Mouse (Mus musculus): Measurements from ENCODE around the gene Rab20.

The Rab20 gene

DNA sequence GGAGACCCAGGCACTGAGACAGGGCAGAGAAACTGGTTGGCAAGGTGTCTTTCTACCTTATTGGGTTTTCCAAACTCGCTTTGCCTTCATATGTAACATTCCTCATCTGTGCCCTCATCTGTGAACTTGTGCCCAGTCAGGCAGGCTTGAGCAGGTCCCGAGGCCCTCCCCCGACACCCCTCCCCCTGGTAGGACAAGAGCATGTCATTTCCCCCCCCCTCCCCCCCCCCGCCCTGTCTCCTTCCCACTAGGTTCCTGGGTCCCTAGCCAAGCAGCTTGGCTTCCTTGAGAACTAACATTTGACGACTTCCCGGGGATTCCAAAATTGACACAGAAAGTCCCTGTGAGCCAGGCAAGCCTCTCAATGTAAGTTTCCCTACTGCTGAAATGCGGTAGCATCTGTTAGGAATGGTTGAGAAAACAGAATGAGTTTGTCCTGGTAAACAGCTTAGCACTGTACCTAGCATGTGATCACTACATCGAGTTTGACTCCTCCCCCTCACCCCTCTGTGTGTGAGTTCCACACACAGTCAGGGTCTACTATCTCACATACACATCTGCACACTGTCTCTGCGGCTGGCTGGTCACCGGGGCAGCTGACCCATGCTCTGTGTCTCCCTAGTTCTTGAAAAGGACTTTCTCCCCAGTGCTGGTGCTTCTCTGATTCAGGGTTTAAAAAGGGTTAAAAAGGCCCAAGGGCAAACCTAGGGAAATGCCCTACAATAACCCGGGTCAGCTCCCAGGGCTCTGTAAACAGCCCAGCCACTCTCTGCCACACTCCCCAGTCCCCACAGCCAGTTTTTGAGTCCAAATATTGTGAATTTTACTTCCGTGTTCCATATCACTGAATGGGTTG, 20.3 kb downstream of the Rab20 start:
- DNase-seq (ENCODE audit: extremely low read depth, insufficient read length, low spot score): no peak

DNA sequence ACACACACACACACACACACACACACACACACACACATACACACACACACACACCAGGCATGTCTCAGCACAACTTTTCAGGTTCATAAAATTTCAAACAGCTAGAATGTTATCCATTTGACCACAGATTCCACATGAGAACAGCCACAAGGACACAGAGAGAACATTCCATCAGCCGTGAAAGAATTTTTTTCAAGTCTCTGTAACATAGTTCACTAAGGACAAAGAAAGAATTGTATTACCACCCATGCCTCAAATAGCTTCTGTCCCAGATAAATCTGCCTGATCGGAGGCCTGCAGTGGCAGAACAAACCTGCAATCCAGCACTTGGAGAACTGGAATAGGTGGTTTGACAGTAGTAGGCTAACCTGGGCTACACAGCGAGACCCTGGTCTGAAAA, 21.2 kb downstream of the Rab20 start:
- DNase-seq (ENCODE audit: extremely low read depth, insufficient read length, low spot score): no peak

- DNase-seq (ENCODE audit: extremely low read depth, insufficient read length, low spot score): no peak
Observed at GRCm38 (mm10) chr8:11454228-11454627, 24.3 kb downstream of the Rab20 start.

- no peak for DNase-seq (ENCODE audit: extremely low read depth, insufficient read length, low spot score)
Observed at GRCm38 (mm10) chr8:11452974-11453373, 25.5 kb downstream of the Rab20 start.

- DNase-seq (ENCODE audit: extremely low read depth, insufficient read length, low spot score): no peak
Observed at GRCm38 (mm10) chr8:11452559-11452958, 26.0 kb downstream of the Rab20 start.

DNA sequence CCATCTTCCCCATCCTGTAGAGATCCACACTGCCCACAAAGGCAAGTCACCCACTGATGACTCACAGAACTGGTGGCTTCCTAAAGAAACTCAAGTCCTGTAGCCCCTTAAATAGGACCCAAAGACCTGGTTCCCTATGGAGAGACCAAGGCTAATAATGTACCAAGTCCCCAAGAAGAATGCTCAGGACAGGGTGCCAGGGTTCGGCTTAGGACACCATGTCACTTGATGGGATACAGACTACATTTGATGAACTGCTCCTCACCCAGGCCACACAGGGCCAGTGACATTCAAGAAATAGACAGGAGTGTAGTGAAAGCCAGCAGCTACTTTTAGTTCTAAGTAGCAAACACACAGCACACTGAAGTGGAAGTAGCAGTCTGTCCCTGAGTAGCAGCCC, 26.4 kb downstream of the Rab20 start:
- no peak for DNase-seq (ENCODE audit: extremely low read depth, insufficient read length, low spot score)

DNA sequence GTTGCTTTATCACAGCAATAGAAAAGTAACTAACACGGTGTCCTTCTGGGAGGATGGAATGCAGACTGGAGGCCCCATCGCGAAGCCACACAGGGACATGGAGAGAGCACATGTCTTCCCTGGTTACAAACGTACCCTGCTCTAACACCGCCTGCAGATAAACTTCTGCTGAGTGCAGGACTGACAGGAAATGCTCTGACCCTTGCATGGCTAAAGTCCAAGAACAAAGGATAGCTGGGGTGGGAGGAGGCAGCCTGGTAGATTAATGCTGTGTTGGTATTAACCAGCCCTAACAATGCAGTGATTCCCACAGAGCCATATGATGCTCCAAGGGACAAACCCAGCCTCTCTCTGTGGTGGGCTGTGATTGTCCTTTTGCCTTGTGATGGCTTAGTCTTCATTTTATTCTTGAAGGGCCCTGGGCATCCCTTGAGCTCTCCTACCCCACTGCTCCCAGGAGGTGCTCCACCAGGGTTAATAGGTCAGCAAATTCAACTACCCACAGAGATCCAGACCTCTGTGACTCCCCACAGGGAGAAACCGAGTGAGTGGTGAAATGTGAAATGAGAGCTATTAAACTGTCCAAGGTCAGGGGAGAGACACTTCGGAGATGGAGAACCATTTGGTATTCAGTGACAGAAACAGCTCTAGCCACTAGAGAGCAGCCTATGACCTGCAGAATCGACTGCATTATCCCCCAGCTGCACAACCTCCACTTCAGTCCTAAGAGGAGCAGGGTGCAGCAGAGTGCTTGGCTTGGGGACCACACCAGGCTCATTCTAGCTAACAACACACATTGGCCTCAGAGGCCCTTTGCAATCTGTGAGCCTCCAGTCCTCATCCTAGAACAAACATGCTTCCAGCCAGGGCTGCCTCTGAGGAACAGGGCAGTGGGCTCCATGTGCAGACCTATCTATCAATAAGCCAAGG, 28.1 kb downstream of the Rab20 start:
- no peak for DNase-seq (ENCODE audit: extremely low read depth, insufficient read length, low spot score)

GRCm38 (mm10) chr8:11447910-11448570, 30.5 kb downstream of the Rab20 start:
- no peak for DNase-seq (ENCODE audit: extremely low read depth, insufficient read length, low spot score)

- DNase-seq (ENCODE audit: extremely low read depth, insufficient read length, low spot score): no peak
Observed at GRCm38 (mm10) chr8:11445790-11446189, 32.7 kb downstream of the Rab20 start.

DNA sequence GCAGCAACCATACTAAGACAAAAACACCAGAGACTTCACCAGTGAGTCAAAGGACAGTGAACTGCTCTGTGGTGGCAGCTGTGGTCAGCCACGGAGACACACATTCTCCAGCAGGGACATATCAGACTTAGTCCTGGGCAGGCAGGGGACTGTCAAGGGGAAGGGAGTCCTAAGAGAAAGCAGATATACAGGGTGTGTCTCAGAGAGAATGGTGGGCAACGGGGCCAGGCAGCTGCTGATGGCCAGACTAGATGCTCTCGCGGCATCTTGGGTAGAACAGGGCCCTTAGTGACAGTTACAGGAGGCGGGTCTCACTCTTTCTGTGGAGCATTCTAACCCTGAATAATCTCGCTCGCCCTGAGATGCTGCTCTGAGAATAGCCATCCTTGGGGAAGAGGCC, 34.3 kb downstream of the Rab20 start:
- DNase-seq (ENCODE audit: extremely low read depth, insufficient read length, low spot score): no peak

GRCm38 (mm10) chr8:11443611-11444010, 34.9 kb downstream of the Rab20 start:
- DNase-seq (ENCODE audit: extremely low read depth, insufficient read length, low spot score): no peak

- no peak for DNase-seq (ENCODE audit: extremely low read depth, insufficient read length, low spot score)
Observed at GRCm38 (mm10) chr8:11441291-11441690, 37.2 kb downstream of the Rab20 start.

DNA sequence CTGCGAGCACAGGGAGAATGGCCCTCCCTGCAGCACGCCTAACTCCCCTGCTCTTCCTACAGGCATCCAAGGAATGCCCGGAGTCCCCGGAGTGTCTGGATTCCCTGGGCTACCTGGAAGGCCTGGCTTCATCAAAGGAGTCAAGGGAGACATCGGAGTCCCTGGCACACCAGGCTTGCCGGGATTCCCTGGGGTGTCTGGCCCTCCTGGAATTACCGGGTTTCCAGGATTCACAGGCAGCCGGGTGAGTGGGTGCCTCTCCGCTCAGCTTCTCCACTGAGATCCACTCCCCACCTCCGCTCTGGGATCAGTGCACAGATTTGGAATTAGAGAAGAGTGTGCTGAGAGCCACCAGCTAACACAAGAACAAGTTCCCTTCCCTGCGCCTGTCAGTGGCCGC, 40.6 kb downstream of the Rab20 start:
- DNase-seq (ENCODE audit: extremely low read depth, insufficient read length, low spot score): no peak

DNA sequence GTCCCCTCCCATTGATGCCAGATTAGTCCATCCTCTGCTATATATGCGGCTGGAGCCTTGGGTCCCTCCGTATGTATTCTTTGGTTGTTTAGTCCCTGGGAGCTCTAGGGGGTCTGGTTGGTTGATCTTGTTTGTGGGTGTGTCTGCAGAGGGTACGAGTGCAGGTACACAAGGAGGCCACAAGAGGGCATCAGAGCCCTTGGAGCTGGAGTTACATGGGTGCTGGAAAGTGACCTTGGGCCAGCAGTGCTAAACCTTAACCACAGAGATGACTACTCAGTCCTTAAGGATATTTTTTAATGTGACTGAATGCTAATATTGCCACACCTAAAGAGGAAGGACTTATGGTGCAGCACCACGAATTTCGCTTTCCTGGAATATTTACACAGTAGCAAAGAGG, 47.8 kb downstream of the Rab20 start:
- no peak for DNase-seq (ENCODE audit: extremely low read depth, insufficient read length, low spot score)

GRCm38 (mm10) chr8:11423091-11423490, 55.4 kb downstream of the Rab20 start:
- no peak for DNase-seq (ENCODE audit: extremely low read depth, insufficient read length, low spot score)

DNA sequence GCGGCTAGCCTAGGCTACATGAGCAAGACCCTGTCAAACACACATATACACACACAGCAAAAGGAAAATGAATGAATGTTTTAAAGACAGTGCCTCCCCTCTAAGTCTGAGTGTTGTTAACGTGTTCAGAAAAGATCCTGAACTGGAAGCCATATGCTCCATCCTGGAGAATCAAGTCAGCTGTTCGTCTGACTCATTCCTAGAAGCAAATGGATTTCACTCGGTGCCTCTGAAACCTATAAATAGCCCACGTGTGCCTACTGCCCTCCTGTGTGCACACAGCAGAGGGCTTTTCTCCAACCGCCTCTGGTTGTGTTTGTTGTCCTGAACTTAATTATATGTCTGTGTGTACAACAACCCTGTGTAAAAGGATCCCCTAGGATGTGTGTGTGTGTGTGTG, 56.5 kb downstream of the Rab20 start:
- DNase-seq (ENCODE audit: extremely low read depth, insufficient read length, low spot score): no peak

DNA sequence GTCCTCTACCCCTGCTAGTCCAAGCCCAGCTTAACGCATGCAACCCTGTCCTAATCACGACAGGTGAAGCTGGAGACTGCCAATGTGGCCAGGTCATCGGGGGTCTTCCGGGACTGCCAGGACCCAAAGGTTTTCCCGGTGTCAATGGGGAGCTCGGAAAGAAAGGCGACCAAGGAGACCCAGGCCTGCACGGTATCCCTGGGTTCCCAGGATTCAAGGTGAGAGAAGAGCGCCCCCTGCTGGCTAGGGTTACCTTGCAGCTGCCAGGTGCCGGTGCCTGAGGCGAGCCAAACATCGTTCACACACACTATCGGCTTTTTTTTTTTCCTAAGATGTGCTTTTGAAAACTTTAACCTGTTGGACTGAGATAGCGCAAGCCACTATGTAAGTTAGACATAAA, 57.4 kb downstream of the Rab20 start:
- DNase-seq (ENCODE audit: extremely low read depth, insufficient read length, low spot score): peak; percentile 33

GRCm38 (mm10) chr8:11419645-11420044, 58.9 kb downstream of the Rab20 start:
- no peak for DNase-seq (ENCODE audit: extremely low read depth, insufficient read length, low spot score)

- peak; percentile 78 for DNase-seq (ENCODE audit: extremely low read depth, insufficient read length, low spot score)
Observed at GRCm38 (mm10) chr8:11419232-11419631, 59.3 kb downstream of the Rab20 start.

GRCm38 (mm10) chr8:11417762-11418161, 60.7 kb downstream of the Rab20 start:
- DNase-seq (ENCODE audit: extremely low read depth, insufficient read length, low spot score): peak; percentile 51

- no peak for DNase-seq (ENCODE audit: extremely low read depth, insufficient read length, low spot score)
Observed at GRCm38 (mm10) chr8:11415089-11415488, 63.4 kb downstream of the Rab20 start.

Data from 3134 (cell line).